Mouse (Mus musculus) CD4-positive naive resting alpha-beta T cell, adult 57 days (primary cell): ENCODE results near the gene H2al1c. TPM values are rescaled to one million over a fixed set of nuclear protein-coding genes. Genes with fewer than 3 reads are reported as not detected.

ENCODE experiments used
- total RNA-seq: library from RNA; stranded (reverse); gene quantifications from one replicate; pipeline ENCODE4 v1.2.4, GENCODE M21; 2023

The H2al1c gene
- not detected for total RNA-seq

DNA sequence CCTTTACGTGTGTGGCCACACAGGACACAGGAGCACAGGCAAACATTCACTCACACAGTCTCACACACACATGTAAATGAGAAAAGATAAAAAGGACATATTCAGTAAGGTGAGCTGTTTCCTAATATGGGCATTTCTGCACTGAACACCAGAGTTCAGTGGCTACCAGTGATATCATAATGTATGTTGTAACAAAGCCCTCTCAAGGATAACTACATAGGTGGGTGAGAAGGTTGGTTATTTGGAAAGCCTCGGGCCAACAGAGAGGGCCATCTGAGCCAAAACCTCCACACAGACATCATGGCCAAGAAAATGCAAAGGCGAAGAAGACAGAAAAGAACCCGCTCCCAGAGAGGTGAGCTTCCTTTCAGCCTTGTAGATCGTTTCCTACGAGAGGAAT, at the start of gene H2al1c:
H2al1c (plus strand) TSS at position 301 of the 400 bp plus-strand sequence.

GRCm38 (mm10) chrX:11298957-11299356, 6.5 kb upstream of the H2al1c start, which contains the start of gene H2al1a:
Gene H2al1a, plus strand, starts transcription at chrX:11299257.

GRCm38 (mm10) chrX:11302132-11302531, 3.3 kb upstream of the H2al1c start, which contains the start of gene H2al1b:
Gene H2al1b, plus strand, starts transcription at chrX:11302432.

GRCm38 (mm10) chrX:11308524-11308923, 3.1 kb downstream of the H2al1c start, which contains the start of gene H2al1d:
Gene H2al1d, plus strand, starts transcription at chrX:11308824.

DNA sequence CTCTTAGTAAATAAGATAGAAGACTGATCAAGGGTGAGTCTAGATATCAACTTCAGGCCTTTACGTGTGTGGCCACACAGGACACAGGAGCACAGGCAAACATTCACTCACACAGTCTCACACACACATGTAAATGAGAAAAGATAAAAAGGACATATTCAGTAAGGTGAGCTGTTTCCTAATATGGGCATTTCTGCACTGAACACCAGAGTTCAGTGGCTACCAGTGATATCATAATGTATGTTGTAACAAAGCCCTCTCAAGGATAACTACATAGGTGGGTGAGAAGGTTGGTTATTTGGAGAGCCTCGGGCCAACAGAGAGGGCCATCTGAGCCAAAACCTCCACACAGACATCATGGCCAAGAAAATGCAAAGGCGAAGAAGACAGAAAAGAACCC, 6.2 kb downstream of the H2al1c start, which contains the start of gene H2al1e:
H2al1e (plus strand) TSS at position 301 of the 400 bp plus-strand sequence.

DNA sequence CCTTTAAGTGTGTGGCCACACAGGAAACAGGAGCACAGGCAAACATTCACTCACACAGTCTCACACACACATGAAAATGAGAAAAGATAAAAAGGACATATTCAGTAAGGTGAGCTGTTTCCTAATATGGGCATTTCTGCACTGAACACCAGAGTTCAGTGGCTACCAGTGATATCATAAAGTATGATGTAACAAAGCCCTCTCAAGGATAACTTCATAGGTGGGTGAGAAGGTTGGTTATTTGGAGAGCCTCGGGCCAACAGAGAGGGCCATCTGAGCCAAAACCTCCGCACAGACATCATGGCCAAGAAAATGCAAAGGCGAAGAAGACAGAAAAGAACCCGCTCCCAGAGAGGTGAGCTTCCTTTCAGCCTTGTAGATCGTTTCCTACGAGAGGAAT, 9.4 kb downstream of the H2al1c start, which contains the start of gene H2al1f:
H2al1f (plus strand) TSS at position 301 of the 400 bp plus-strand sequence.

GRCm38 (mm10) chrX:11317956-11318355, 12.5 kb downstream of the H2al1c start, which contains the start of gene H2al1g:
Gene H2al1g, plus strand, starts transcription at chrX:11318256.

DNA sequence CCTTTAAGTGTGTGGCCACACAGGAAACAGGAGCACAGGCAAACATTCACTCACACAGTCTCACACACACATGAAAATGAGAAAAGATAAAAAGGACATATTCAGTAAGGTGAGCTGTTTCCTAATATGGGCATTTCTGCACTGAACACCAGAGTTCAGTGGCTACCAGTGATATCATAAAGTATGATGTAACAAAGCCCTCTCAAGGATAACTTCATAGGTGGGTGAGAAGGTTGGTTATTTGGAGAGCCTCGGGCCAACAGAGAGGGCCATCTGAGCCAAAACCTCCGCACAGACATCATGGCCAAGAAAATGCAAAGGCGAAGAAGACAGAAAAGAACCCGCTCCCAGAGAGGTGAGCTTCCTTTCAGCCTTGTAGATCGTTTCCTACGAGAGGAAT, 15.7 kb downstream of the H2al1c start, which contains the start of gene H2al1h:
H2al1h (plus strand) TSS at position 301 of the 400 bp plus-strand sequence.

GRCm38 (mm10) chrX:11324359-11324758, 18.9 kb downstream of the H2al1c start, which contains the start of gene H2al1i:
Gene H2al1i, plus strand, starts transcription at chrX:11324659.

DNA sequence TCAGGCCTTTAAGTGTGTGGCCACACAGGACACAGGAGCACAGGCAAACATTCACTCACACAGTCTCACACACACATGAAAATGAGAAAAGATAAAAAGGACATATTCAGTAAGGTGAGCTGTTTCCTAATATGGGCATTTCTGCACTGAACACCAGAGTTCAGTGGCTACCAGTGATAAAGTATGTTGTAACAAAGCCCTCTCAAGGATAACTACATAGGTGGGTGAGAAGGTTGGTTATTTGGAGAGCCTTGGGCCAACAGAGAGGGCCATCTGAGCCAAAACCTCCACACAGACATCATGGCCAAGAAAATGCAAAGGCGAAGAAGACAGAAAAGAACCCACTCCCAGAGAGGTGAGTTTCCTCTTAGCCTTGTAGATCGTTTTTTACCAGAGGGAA, 22.1 kb downstream of the H2al1c start, which contains the start of gene H2al1j:
H2al1j (plus strand) TSS at position 301 of the 400 bp plus-strand sequence.

Other genes with a start within 250 kb of the H2al1c start
- not detected for gene H2al1a, start 6.4 kb upstream of the H2al1c start, total RNA-seq
- not detected for gene H2al1b, start 3.2 kb upstream of the H2al1c start, total RNA-seq
- gene H2al1d, start 3.2 kb downstream of the H2al1c start, total RNA-seq, result not detected
- gene H2al1e, start 6.3 kb downstream of the H2al1c start, total RNA-seq, result not detected
- gene H2al1f, start 9.5 kb downstream of the H2al1c start, total RNA-seq, result not detected
- gene H2al1g, start 12.6 kb downstream of the H2al1c start, total RNA-seq, result not detected
- gene H2al1h, start 15.8 kb downstream of the H2al1c start, total RNA-seq, result not detected
- not detected for gene H2al1i, start 19.0 kb downstream of the H2al1c start, total RNA-seq
- not detected for gene H2al1j, start 22.2 kb downstream of the H2al1c start, total RNA-seq